Mouse (Mus musculus): ENCODE data around the gene Kcnn3. TPM values are rescaled to one million over a fixed set of nuclear protein-coding genes. Genes with fewer than 3 reads are reported as not detected.
A peak's percentile ranks its signal among the peaks of the same experiment; 100 is the strongest.

Gene Kcnn3
- polyA plus RNA-seq, 1 experiment from 2014 or later = 4.0 TPM

GRCm38 (mm10) chr3:89643391-89643790 is 123.4 kb downstream of the Kcnn3 start:
- H3K4me3 ChIP-seq (ENCODE audit: low read length) = no peak overlapping the region
- no peaks in the 10 kb centered on the region for H3K36me3 ChIP-seq (ENCODE audit: control insufficient read depth, insufficient read depth)
- ATAC-seq (replicated peaks; ENCODE audit: extremely low read depth, insufficient read depth, low FRiP score) = no peak
- WGBS = 43% methylated on average over 8 of the region's 8 CpGs
- H3K4me2 ChIP-seq (ENCODE audit: low read depth, low read length) = no peak overlapping the region
- H3K9ac ChIP-seq (ENCODE audit: low read length) = no peak overlapping the region
- peaks cover 3% of the 10 kb centered on the region for H3K9me3 ChIP-seq (replicated peaks; ENCODE audit: control insufficient read depth, low read length)
- no peaks in the 10 kb centered on the region for H3K27me3 ChIP-seq (ENCODE audit: control insufficient read depth, insufficient read depth, low read length)
- no peak overlapping the region for H3K27ac ChIP-seq (ENCODE audit: low read length)
- peaks cover 23% of the 10 kb centered on the region for H3K4me1 ChIP-seq (ENCODE audit: control insufficient read depth, insufficient read depth, low read length)

GRCm38 (mm10) chr3:89646813-89647255 is 126.9 kb downstream of the Kcnn3 start:
- no peak for ATAC-seq (replicated peaks; ENCODE audit: extremely low read depth, insufficient read depth, low FRiP score)

GRCm38 (mm10) chr3:89647268-89647874 is 127.4 kb downstream of the Kcnn3 start:
- Histone ChIP-seq H3K36me3 (ENCODE audit: control insufficient read depth, insufficient read depth) (no peaks in the 10 kb centered on the region), H3K4me2 (ENCODE audit: low read depth, low read length) (no peak overlapping the region), H3K4me3 (ENCODE audit: low read length) (no peak overlapping the region), H3K27me3 (ENCODE audit: control insufficient read depth, insufficient read depth, low read length) (no peaks in the 10 kb centered on the region), H3K9ac (ENCODE audit: low read length) (no peak overlapping the region), H3K4me1 (ENCODE audit: control insufficient read depth, insufficient read depth, low read length) (peaks cover 27% of the 10 kb centered on the region), H3K9me3 (replicated peaks; ENCODE audit: control insufficient read depth, low read length) (no peaks in the 10 kb centered on the region), H3K27ac (ENCODE audit: low read length) (peak overlapping the region; percentile 30)
- 0 out of 2 replicates have a peak, but pooled peaks have one; percentile 57 for ATAC-seq (replicated peaks; ENCODE audit: extremely low read depth, insufficient read depth, low FRiP score)
- WGBS = 64% methylated on average over 6 of the region's 6 CpGs

More at GRCm38 (mm10) chr3:89646813-89647255, 126.9 kb downstream of the Kcnn3 start:
- Histone ChIP-seq H3K27me3 (ENCODE audit: control insufficient read depth, insufficient read depth, low read length) (no peaks in the 10 kb centered on the region), H3K36me3 (ENCODE audit: control insufficient read depth, insufficient read depth) (no peaks in the 10 kb centered on the region), H3K9ac (ENCODE audit: low read length) (no peak overlapping the region), H3K27ac (ENCODE audit: low read length) (peak overlapping the region; percentile 30), H3K4me2 (ENCODE audit: low read depth, low read length) (no peak overlapping the region), H3K4me3 (ENCODE audit: low read length) (no peak overlapping the region), H3K9me3 (replicated peaks; ENCODE audit: control insufficient read depth, low read length) (no peaks in the 10 kb centered on the region), H3K4me1 (ENCODE audit: control insufficient read depth, insufficient read depth, low read length) (peaks cover 27% of the 10 kb centered on the region)
- WGBS = 30% methylated on average over 5 of the region's 5 CpGs

- 87% methylated on average over 7 of the region's 7 CpGs for WGBS
- peaks cover 24% of the 10 kb centered on the region for H3K4me1 ChIP-seq (ENCODE audit: control insufficient read depth, insufficient read depth, low read length)
- H3K27ac ChIP-seq (ENCODE audit: low read length) = no peak overlapping the region
- no peaks in the 10 kb centered on the region for H3K27me3 ChIP-seq (ENCODE audit: control insufficient read depth, insufficient read depth, low read length)
- ATAC-seq (replicated peaks; ENCODE audit: extremely low read depth, insufficient read depth, low FRiP score) = no peak
- H3K4me3 ChIP-seq (ENCODE audit: low read length) = no peak overlapping the region
- no peak overlapping the region for H3K4me2 ChIP-seq (ENCODE audit: low read depth, low read length)
- H3K36me3 ChIP-seq (ENCODE audit: control insufficient read depth, insufficient read depth) = no peaks in the 10 kb centered on the region
- H3K9me3 ChIP-seq (replicated peaks; ENCODE audit: control insufficient read depth, low read length) = no peaks in the 10 kb centered on the region
- H3K9ac ChIP-seq (ENCODE audit: low read length) = no peak overlapping the region
These were observed 129.9 kb downstream of the Kcnn3 start for GRCm38 (mm10) chr3:89649890-89650289.

GRCm38 (mm10) chr3:89653231-89653954 is 133.4 kb downstream of the Kcnn3 start:
- H3K4me3 ChIP-seq (ENCODE audit: low read length) = no peak overlapping the region
- H3K4me2 ChIP-seq (ENCODE audit: low read depth, low read length) = no peak overlapping the region
- peaks cover 6% of the 10 kb centered on the region for H3K4me1 ChIP-seq (ENCODE audit: control insufficient read depth, insufficient read depth, low read length)
- no peak for ATAC-seq (replicated peaks; ENCODE audit: extremely low read depth, insufficient read depth, low FRiP score)
- no peaks in the 10 kb centered on the region for H3K27me3 ChIP-seq (ENCODE audit: control insufficient read depth, insufficient read depth, low read length)
- no peaks in the 10 kb centered on the region for H3K36me3 ChIP-seq (ENCODE audit: control insufficient read depth, insufficient read depth)
- H3K9me3 ChIP-seq (replicated peaks; ENCODE audit: control insufficient read depth, low read length) = no peaks in the 10 kb centered on the region
- H3K9ac ChIP-seq (ENCODE audit: low read length) = no peak overlapping the region
- 64% methylated on average over 12 of the region's 12 CpGs for WGBS
- no peak overlapping the region for H3K27ac ChIP-seq (ENCODE audit: low read length)

GRCm38 (mm10) chr3:89657092-89657491 is 137.1 kb downstream of the Kcnn3 start:
- Histone ChIP-seq H3K4me1 (ENCODE audit: control insufficient read depth, insufficient read depth, low read length) (peaks cover 12% of the 10 kb centered on the region), H3K27me3 (ENCODE audit: control insufficient read depth, insufficient read depth, low read length) (no peaks in the 10 kb centered on the region), H3K36me3 (ENCODE audit: control insufficient read depth, insufficient read depth) (no peaks in the 10 kb centered on the region), H3K27ac (ENCODE audit: low read length) (no peak overlapping the region), H3K9me3 (replicated peaks; ENCODE audit: control insufficient read depth, low read length) (no peaks in the 10 kb centered on the region), H3K9ac (ENCODE audit: low read length) (no peak overlapping the region), H3K4me3 (ENCODE audit: low read length) (no peak overlapping the region), H3K4me2 (ENCODE audit: low read depth, low read length) (no peak overlapping the region)
- WGBS = 83% methylated on average over 5 of the region's 5 CpGs
- no peak for ATAC-seq (replicated peaks; ENCODE audit: extremely low read depth, insufficient read depth, low FRiP score)

- Histone ChIP-seq H3K4me2 (ENCODE audit: low read depth, low read length) (no peak overlapping the region), H3K4me1 (ENCODE audit: control insufficient read depth, insufficient read depth, low read length) (peaks cover 10% of the 10 kb centered on the region), H3K36me3 (ENCODE audit: control insufficient read depth, insufficient read depth) (no peaks in the 10 kb centered on the region), H3K9me3 (replicated peaks; ENCODE audit: control insufficient read depth, low read length) (no peaks in the 10 kb centered on the region), H3K27ac (ENCODE audit: low read length) (no peak overlapping the region), H3K27me3 (ENCODE audit: control insufficient read depth, insufficient read depth, low read length) (no peaks in the 10 kb centered on the region), H3K9ac (ENCODE audit: low read length) (no peak overlapping the region), H3K4me3 (ENCODE audit: low read length) (no peak overlapping the region)
- no peak for ATAC-seq (replicated peaks; ENCODE audit: extremely low read depth, insufficient read depth, low FRiP score)
These were observed 138.5 kb downstream of the Kcnn3 start for GRCm38 (mm10) chr3:89658457-89658856.

- WGBS = 55% methylated on average over 11 of the region's 11 CpGs
- no peaks in the 10 kb centered on the region for H3K27me3 ChIP-seq (ENCODE audit: control insufficient read depth, insufficient read depth, low read length)
- no peaks in the 10 kb centered on the region for H3K36me3 ChIP-seq (ENCODE audit: control insufficient read depth, insufficient read depth)
- H3K4me2 ChIP-seq (ENCODE audit: low read depth, low read length) = no peak overlapping the region
- no peaks in the 10 kb centered on the region for H3K9me3 ChIP-seq (replicated peaks; ENCODE audit: control insufficient read depth, low read length)
- peaks cover 10% of the 10 kb centered on the region for H3K4me1 ChIP-seq (ENCODE audit: control insufficient read depth, insufficient read depth, low read length)
- H3K9ac ChIP-seq (ENCODE audit: low read length) = no peak overlapping the region
- no peak overlapping the region for H3K4me3 ChIP-seq (ENCODE audit: low read length)
- ATAC-seq (replicated peaks; ENCODE audit: extremely low read depth, insufficient read depth, low FRiP score) = no peak
- H3K27ac ChIP-seq (ENCODE audit: low read length) = no peak overlapping the region
These were observed 140.1 kb downstream of the Kcnn3 start for GRCm38 (mm10) chr3:89659938-89660620.

- Histone ChIP-seq H3K36me3 (ENCODE audit: control insufficient read depth, insufficient read depth) (no peaks in the 10 kb centered on the region), H3K4me1 (ENCODE audit: control insufficient read depth, insufficient read depth, low read length) (peaks cover 13% of the 10 kb centered on the region), H3K9me3 (replicated peaks; ENCODE audit: control insufficient read depth, low read length) (no peaks in the 10 kb centered on the region), H3K27me3 (ENCODE audit: control insufficient read depth, insufficient read depth, low read length) (no peaks in the 10 kb centered on the region), H3K4me3 (ENCODE audit: low read length) (no peak overlapping the region), H3K4me2 (ENCODE audit: low read depth, low read length) (no peak overlapping the region; the same call in 1 of the 2 replicates), H3K27ac (ENCODE audit: low read length) (no peak overlapping the region), H3K9ac (ENCODE audit: low read length) (no peak overlapping the region)
- WGBS = 55% methylated on average over 12 of the region's 12 CpGs
- no peak for ATAC-seq (replicated peaks; ENCODE audit: extremely low read depth, insufficient read depth, low FRiP score)
These were observed 144.8 kb downstream of the Kcnn3 start for GRCm38 (mm10) chr3:89664808-89665207.
